Mouse (Mus musculus) right cerebral cortex, adult 2 months (tissue): ENCODE results near the gene Apoc2.

Experiments
- DNase-seq, 2 experiments: peaks; one replicate each; pipeline ENCODE4 v3.0.0; 2021 to 2022; ENCODE audit warnings: low spot score in 2 of 2

Apoc2 gene

GRCm38 (mm10) chr7:19678901-19679300 is 1.2 kb upstream of the Apoc2 start:
- no peak for DNase-seq

- no peak for DNase-seq
Observed at GRCm38 (mm10) chr7:19676662-19677061, 1.1 kb downstream of the Apoc2 start.

- DNase-seq = no peak
Observed at GRCm38 (mm10) chr7:19675824-19676223, 1.9 kb downstream of the Apoc2 start.

- no peak for DNase-seq
Observed at GRCm38 (mm10) chr7:19673083-19673699, 4.5 kb downstream of the Apoc2 start.

GRCm38 (mm10) chr7:19671511-19671910 is 6.2 kb downstream of the Apoc2 start:
- DNase-seq = no peak

- peak; percentile 96 to 97 for DNase-seq
Observed at GRCm38 (mm10) chr7:19668947-19669721, 8.6 kb downstream of the Apoc2 start.

GRCm38 (mm10) chr7:19667434-19667833 is 10.3 kb downstream of the Apoc2 start:
- DNase-seq = no peak

GRCm38 (mm10) chr7:19666750-19667149 is 11.0 kb downstream of the Apoc2 start:
- no peak for DNase-seq

GRCm38 (mm10) chr7:19664955-19665841 is 12.5 kb downstream of the Apoc2 start, which contains the start of gene Clptm1:
Gene Clptm1, minus strand, starts transcription at chr7:19665033.
- DNase-seq = peak; percentile 97 to 99

- peak in 1 of 2 experiments; percentile 23 for DNase-seq
Observed at GRCm38 (mm10) chr7:19664455-19664954, 13.2 kb downstream of the Apoc2 start.

GRCm38 (mm10) chr7:19663940-19664339 is 13.8 kb downstream of the Apoc2 start:
- DNase-seq = peak in 1 of 2 experiments; percentile 17

GRCm38 (mm10) chr7:19652614-19653013 is 25.1 kb downstream of the Apoc2 start:
- no peak for DNase-seq

- DNase-seq = no peak
Observed at GRCm38 (mm10) chr7:19651063-19651786, 26.5 kb downstream of the Apoc2 start.

- peak; percentile 46 to 54 for DNase-seq
Observed at GRCm38 (mm10) chr7:19641223-19641622, 36.5 kb downstream of the Apoc2 start.

- DNase-seq = no peak
Observed at GRCm38 (mm10) chr7:19635074-19635827, 42.5 kb downstream of the Apoc2 start.

- DNase-seq = no peak
Observed at GRCm38 (mm10) chr7:19634591-19634990, 43.1 kb downstream of the Apoc2 start.

- DNase-seq = no peak
Observed at GRCm38 (mm10) chr7:19633855-19634254, 43.9 kb downstream of the Apoc2 start.

- DNase-seq = no peak
Observed at GRCm38 (mm10) chr7:19633197-19633596, 44.5 kb downstream of the Apoc2 start.

- no peak for DNase-seq
Observed at GRCm38 (mm10) chr7:19632720-19633119, 45.0 kb downstream of the Apoc2 start.

- DNase-seq = no peak
Observed at GRCm38 (mm10) chr7:19632275-19632674, 45.5 kb downstream of the Apoc2 start.

- DNase-seq = peak; percentile 89 to 90
Observed at GRCm38 (mm10) chr7:19629361-19629734, 48.4 kb downstream of the Apoc2 start, which contains the start of gene Relb. Gene Relb, minus strand, starts transcription at chr7:19629438.
